Mouse (Mus musculus) C2C12 (cell line): ENCODE measurements around the gene Sigirr.

Experiments used
- CEBPB ChIP-seq: IDR thresholded peaks from one replicate; pipeline ENCODE4 v1.6.1; 2011; ENCODE audit warnings: low read depth, mild to moderate bottlenecking, control low read depth, moderate library complexity
- CTCF ChIP-seq: IDR thresholded peaks from one replicate; pipeline ENCODE4 v1.5.1; 2011; ENCODE audit not compliant: control insufficient read depth, insufficient read depth, insufficient read length
- FOSL1 ChIP-seq: IDR thresholded peaks from one replicate; pipeline ENCODE4 v1.8.0; 2011; ENCODE audit warnings: mild to moderate bottlenecking, low read length; ENCODE audit not compliant: poor library complexity, insufficient read depth, severe bottlenecking
- MAX ChIP-seq: IDR thresholded peaks from one replicate; pipeline ENCODE4 v1.6.1; 2011; ENCODE audit warnings: mild to moderate bottlenecking, control low read depth
- MYOD1 ChIP-seq: IDR thresholded peaks from one replicate; pipeline ENCODE4 v1.6.1; 2011; ENCODE audit warnings: low read depth; ENCODE audit not compliant: control insufficient read depth, insufficient read length
- MYOG ChIP-seq: IDR thresholded peaks from one replicate; pipeline ENCODE4 v1.6.1; 2011; ENCODE audit not compliant: control insufficient read depth, insufficient read length; ENCODE audit errors: extremely low read depth
- USF1 ChIP-seq: IDR thresholded peaks from one replicate; pipeline ENCODE4 v1.6.1; 2011; ENCODE audit warnings: low read depth, mild to moderate bottlenecking, control low read depth, moderate library complexity

- TF ChIP-seq USF1 (no peak), CTCF (no peak), MAX (no peak), FOSL1 (no peak), MYOD1 (no peak), MYOG (no peak), CEBPB (no peak)
Observed at GRCm38 (mm10) chr7:141059929-141060328, 40.4 kb downstream of the Sigirr start.
